Mouse (Mus musculus) heart, adult 2 months (tissue): ENCODE results near the gene Smchd1.

Source experiments
- CTCF ChIP-seq: fragments of 200-600 bp; IDR thresholded peaks from 2 replicates; pipeline ENCODE4 v1.8.1; 2022; ENCODE audit warnings: antibody characterized with exemption, mild to moderate bottlenecking, moderate library complexity
- POLR2A ChIP-seq: fragments of 200-500 bp; IDR thresholded peaks from 2 replicates; pipeline ENCODE4 v1.6.1; 2011; ENCODE audit warnings: mild to moderate bottlenecking, low read depth, low read length, control low read depth; ENCODE audit not compliant: insufficient read depth

- no peak for TF ChIP-seq POLR2A
- TF ChIP-seq CTCF, result no peak
Measured at GRCm38 (mm10) chr17:71338627-71339026, 136.5 kb downstream of the Smchd1 start.
